10 mouse cellular contexts compared by ENCODE assay signal in genomic region chr8:3803091-3803490, GRCm38 (mm10). TPM values are rescaled to one million over a fixed set of nuclear protein-coding genes. Genes with fewer than 3 reads are reported as not detected.
DNase-seq lines count a peak whose midpoint lies in the region; ATAC-seq and TF ChIP-seq lines count a peak whose summit lies in the region.
"Had no signal": no experiment of that assay in that cellular context is flagged by ENCODE, and none has a peak within 500 bp of the region (broad histone marks: within the 10 kb centered on the region; RNA-seq: fewer than 3 reads in every experiment).

No protein-coding gene starts in this region.

- no peak for TF ChIP-seq POLR2A in thymus, adult 2 months (IDR thresholded peaks at IDR 0.05; ENCODE audit: control insufficient read depth, extremely low read depth, insufficient read depth, low read length, poor library complexity)

- no peak overlapping the region for H3K4me3 ChIP-seq in thymus, adult 2 months (ENCODE audit: control insufficient read depth, insufficient read depth, low read length)
- no peak overlapping the region for H3K4me3 ChIP-seq in forebrain, embryonic 14.5 days (ENCODE audit: low read depth, low read length)
- H3K4me3 ChIP-seq: midbrain, embryonic 12.5 days had no signal

- no peaks in the 10 kb centered on the region for H3K36me3 ChIP-seq in thymus, adult 2 months (ENCODE audit: control insufficient read depth, insufficient read depth, low read length)
- no peaks in the 10 kb centered on the region for H3K36me3 ChIP-seq in forebrain, embryonic 14.5 days (ENCODE audit: control insufficient read depth, insufficient read depth, low read length)
- H3K36me3 ChIP-seq: midbrain, embryonic 12.5 days had no signal

- peaks cover 17% of the 10 kb centered on the region for H3K9me3 ChIP-seq in forebrain, embryonic 14.5 days (replicated peaks; ENCODE audit: control insufficient read depth, low read length)

- peak; percentile 5 for DNase-seq in thymus, adult 2 months
- DNase-seq in thymus, postnatal 0 days (ENCODE audit: low spot score), result no peak
- peak; percentile 41 to 46 for DNase-seq in adrenal gland, postnatal 36 days
- DNase-seq in heart, adult 9 months (ENCODE audit: low spot score in 2 of 2), result peak; percentile 13 to 21
- DNase-seq in left cerebral cortex, postnatal 14 days (ENCODE audit: low spot score in 2 of 2), result peak; percentile 3 to 28
- DNase-seq in thymus, postnatal 10 days (ENCODE audit: low spot score in 2 of 2), result peak; percentile 11 to 18
- DNase-seq in forebrain, embryonic 14.5 days (ENCODE audit: low spot score), result no peak
- DNase-seq in neural tube, embryonic 10.5 days (ENCODE audit: extremely low spot score, low spot score), result no peak

- 91% methylated on average over 14 of the region's 14 CpGs for WGBS in thymus, adult 2 months
- 87% methylated on average over 14 of the region's 14 CpGs for WGBS in forebrain, embryonic 14.5 days

- no peak for TF ChIP-seq CTCF in thymus, adult 2 months (IDR thresholded peaks at IDR 0.05; ENCODE audit: borderline replicate concordance, control insufficient read depth, extremely low read depth, insufficient read depth, low read length, poor library complexity)

- H3K4me2 ChIP-seq in forebrain, embryonic 14.5 days (ENCODE audit: low read length), result no peak overlapping the region
- H3K4me2 ChIP-seq: midbrain, embryonic 12.5 days had no signal

- no peak for ATAC-seq in forebrain, embryonic 14.5 days

- no peak overlapping the region for H3K27ac ChIP-seq in thymus, adult 2 months (ENCODE audit: control insufficient read depth, insufficient read depth, low read length)
- H3K27ac ChIP-seq in forebrain, embryonic 14.5 days (ENCODE audit: low read depth, low read length), result no peak overlapping the region
- H3K27ac ChIP-seq: midbrain, embryonic 12.5 days had no signal

- no peak overlapping the region for H3K9ac ChIP-seq in forebrain, embryonic 14.5 days (ENCODE audit: low read length)
- H3K9ac ChIP-seq: midbrain, embryonic 12.5 days had no signal

- intact Hi-C loops in left cerebral cortex, postnatal 14 days (cut with DNase I), result no loop called here

- no peaks in the 10 kb centered on the region for H3K4me1 ChIP-seq in thymus, adult 2 months (replicated peaks; ENCODE audit: control insufficient read depth, insufficient read depth, low read length)
- H3K4me1 ChIP-seq in forebrain, embryonic 14.5 days (ENCODE audit: control insufficient read depth, insufficient read depth, low read length), result no peaks in the 10 kb centered on the region
- H3K4me1 ChIP-seq: midbrain, embryonic 12.5 days had no signal

- H3K27me3 ChIP-seq in thymus, adult 2 months (ENCODE audit: control insufficient read depth, insufficient read depth, low read length), result no peaks in the 10 kb centered on the region
- H3K27me3 ChIP-seq in forebrain, embryonic 14.5 days (replicated peaks; ENCODE audit: control insufficient read depth, insufficient read depth, low read length), result no peaks in the 10 kb centered on the region
- H3K27me3 ChIP-seq: midbrain, embryonic 12.5 days had no signal

RNA-seq across cellular contexts. Expression of gene Cd209e, which starts 51.0 kb away (rescaled TPM):
- polyA plus RNA-seq in thymus, adult 2 months (2012; rRNA removed), result 0.60 and 0.81 TPM in 2 replicates
- polyA plus RNA-seq in thymus, postnatal 0 days (2015; fragmentation: Nextera tagmentation; extraction: Ambion mirVana), result 0.22 and 0.29 TPM in 2 replicates
- total RNA-seq in adrenal gland, postnatal 36 days (2021), result not detected
- total RNA-seq in left cerebral cortex, postnatal 14 days (2021), result not detected
- not detected in 2 replicates for polyA plus RNA-seq in forebrain, embryonic 14.5 days (2014; fragmentation: Nextera tagmentation; extraction: Ambion mirVana)
- total RNA-seq: hematopoietic stem cell, adult 5-6 weeks had no signal
- polyA plus RNA-seq: midbrain, embryonic 12.5 days had no signal

RNA-seq across cellular contexts. Expression of gene Cd209a, which starts 54.3 kb away (rescaled TPM):
- 0.89 and 2.2 TPM in 2 replicates for polyA plus RNA-seq in thymus, adult 2 months (2012; rRNA removed)
- polyA plus RNA-seq in thymus, postnatal 0 days (2015; fragmentation: Nextera tagmentation; extraction: Ambion mirVana), result 1.1 and 1.3 TPM in 2 replicates
- 1 to 10 TPM in 1 of 2 experiments, not detected in 1; 1.2 TPM for total RNA-seq in adrenal gland, postnatal 36 days (2021)
- total RNA-seq in left cerebral cortex, postnatal 14 days (2021), result not detected
- not detected in 2 replicates for polyA plus RNA-seq in forebrain, embryonic 14.5 days (2014; fragmentation: Nextera tagmentation; extraction: Ambion mirVana)
- polyA plus RNA-seq: midbrain, embryonic 12.5 days had no signal

Comparison
In these comparisons a context has a peak if more than half of its experiments do, and no peak if none do; other contexts are left out.
1. DNase-seq: peak in thymus, adult 2 months (single experiment), adrenal gland, postnatal 36 days (2 of 2), heart, adult 9 months (2 of 2), left cerebral cortex, postnatal 14 days (2 of 2) and thymus, postnatal 10 days (2 of 2); none in thymus, postnatal 0 days (single experiment), forebrain, embryonic 14.5 days (single experiment) and neural tube, embryonic 10.5 days (single experiment).